Mouse (Mus musculus) CD4-positive helper T cell, adult 2 months (primary cell): ENCODE data around the gene Pde8a.

Experiments
- DNase-seq: peaks from one replicate; pipeline ENCODE4 v3.0.0-alpha.2; 2012; ENCODE audit warnings: low read depth, missing footprints, low spot score

Gene Pde8a

DNA sequence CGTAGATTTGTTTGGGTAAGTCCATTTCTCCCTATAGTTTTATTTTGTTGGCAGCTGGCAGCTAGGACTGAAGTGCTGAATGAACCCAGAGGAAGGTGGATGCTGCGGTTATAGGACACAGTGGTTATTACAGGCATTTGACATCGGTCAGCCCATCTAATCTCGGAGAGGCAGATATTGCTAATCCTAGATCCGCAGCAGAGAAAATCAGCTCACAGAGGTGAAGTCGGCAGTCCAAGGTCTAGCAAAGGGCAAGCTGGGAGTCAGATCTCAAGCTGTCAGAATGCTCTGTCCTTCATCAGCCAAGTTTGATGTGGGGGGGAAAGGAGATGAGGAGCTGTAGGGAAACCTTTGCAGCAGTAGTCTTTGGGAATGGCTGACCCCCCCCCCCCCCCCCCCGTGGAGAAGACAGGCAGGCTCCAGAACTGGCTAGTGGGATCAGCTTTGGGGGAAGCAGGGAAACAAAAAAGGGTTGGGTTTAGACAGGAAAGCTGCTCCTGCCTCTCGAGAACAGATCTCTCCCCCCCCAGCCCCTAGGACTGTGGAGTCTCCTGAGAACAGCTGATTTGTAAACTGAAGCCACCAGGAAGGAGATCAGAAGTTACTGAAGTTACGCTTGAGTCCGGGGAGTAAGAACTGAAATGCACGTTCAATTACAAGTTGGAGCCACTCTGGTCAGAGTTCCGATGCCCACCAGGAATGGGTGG is 3.3 kb upstream of the Pde8a start:
- DNase-seq = no peak

DNA sequence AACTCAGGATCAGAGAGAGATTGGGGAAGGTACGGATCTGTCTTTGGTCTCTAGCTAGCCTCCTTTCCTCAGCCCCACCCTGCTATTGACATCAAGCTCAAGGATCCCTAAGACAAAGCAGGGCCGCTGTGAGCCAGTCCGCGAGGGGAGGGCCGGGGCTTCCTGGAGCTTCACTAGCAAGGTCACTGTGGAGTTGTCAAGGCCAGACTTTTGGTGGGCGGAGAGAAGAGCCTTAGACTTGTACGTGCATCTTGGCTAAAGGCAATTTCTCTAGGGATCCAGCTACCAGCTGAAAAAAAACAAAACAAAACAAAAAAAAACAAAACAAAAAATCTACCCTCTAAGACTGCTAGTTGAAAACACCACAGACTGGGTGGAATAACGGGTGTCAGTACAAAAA is 1.6 kb upstream of the Pde8a start:
- DNase-seq = no peak

DNA sequence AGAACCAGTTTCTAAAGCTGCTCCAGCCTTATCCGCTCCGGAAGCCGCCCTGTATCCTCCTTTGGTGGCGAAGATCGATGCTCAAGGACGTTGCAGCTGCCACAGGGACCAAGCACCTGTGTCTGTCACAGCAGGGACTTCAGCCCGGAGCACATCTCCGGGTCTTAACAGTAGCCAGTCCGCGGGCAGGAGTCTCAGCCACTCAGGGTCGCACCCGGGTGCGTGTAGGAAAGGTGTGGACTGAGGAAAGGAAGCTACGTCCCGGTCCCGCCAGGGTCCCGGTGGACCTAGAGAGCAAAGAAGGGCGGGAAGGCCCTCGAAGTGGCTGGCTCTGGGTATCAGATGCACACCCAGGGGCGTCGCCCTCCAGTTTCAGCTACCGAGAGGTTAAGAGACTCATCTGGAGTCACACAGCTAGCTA is 1.1 kb upstream of the Pde8a start:
- DNase-seq = peak; percentile 77

GRCm38 (mm10) chr7:81212697-81213346 is 574 bp upstream of the Pde8a start:
- peak; percentile 92 for DNase-seq

DNA sequence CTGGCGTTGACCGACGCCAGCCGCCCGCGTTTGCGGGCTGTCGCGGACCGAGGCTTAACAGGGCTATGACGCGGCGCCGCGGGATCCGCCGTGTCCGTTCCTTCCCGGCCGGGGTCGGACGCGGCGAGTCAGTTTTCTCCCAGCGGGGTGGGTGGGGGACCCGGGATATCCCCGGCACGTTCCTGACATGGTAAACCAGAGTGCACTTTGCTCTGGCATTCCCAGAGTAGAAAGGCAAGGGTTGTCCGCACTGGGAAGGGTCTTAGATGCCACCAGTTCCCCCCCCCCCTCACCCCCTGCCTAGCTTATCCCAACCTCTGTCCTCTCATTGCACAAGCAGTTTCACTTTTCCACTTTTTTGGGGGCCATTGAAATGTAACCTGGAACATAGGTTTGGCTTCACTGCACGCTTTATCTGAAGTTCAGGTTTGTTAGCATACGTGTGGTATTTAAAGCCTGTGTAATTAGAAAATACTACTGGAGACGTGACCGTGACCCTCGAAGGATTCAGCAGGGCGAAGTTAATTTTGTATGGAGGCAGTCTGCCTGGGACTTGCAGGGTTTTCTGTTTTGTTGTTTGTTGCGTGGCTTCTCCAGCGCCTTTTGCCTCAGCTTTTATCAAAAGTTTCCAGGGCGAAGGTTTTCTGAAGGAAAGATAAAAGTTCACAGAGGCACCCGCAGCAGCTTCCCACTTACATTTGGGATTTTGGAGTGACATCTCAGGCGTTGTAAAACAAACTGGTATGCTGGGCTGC is 934 bp downstream of the Pde8a start:
- DNase-seq = no peak

DNA sequence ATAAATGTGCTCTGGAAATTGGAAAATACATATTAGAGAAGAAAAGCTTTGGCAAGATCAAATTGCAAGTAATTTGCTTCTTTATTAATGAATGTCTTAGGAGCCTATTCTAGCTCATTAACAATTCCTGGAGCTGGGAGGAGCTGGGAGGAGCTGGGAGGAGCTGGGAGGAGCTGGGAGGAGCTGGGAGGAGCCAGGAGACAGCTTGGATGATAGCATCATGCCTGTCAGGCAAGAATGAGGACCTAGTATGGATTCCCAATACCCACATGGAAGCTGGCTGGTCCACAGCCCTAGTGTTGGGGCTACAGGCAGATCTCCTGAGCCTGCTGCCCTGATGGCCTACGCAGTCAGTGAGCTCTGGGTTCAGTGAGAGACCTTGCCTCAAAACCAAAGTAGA is 2.6 kb downstream of the Pde8a start:
- DNase-seq = no peak

DNA sequence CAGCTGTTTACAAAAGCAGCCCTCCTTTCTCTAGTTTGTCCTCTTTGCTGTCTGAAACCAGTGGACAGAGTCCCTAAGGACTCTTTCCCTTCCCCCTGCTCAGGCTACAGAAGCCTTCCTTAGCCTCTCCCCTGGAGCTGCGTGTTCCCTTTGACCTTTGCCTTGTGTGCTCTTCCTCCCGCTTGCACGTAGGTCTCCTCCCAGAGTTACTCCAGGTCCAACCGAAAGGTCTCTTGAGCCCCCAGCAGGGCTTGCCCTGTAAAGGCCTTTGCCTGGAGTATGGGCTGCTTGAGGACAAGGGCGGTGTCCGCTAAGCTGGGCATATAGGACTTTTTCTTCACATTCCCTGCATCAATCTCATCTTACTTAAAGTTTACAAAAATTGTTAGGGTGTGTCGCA is 5.9 kb downstream of the Pde8a start:
- no peak for DNase-seq

GRCm38 (mm10) chr7:81220381-81220780 is 7.0 kb downstream of the Pde8a start:
- DNase-seq = no peak

DNA sequence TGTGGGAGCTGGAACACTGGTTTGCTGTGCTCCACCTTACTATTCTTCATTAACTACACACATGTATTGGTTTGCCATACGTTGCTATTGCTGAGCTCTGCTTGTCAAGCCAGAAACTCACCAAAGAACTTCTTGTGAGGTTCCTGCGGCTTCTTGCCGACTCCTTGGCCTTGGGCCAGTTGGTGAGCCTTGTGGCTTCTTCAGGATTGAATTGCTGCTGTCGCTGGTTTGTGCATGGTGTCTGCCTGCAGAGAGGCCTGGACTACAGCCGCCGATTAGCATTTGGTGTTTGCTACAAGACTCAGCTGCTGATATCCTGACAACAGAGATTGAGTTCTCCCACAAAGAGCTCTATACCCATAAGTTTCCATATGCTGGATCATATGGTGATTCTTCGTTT is 10.9 kb downstream of the Pde8a start:
- DNase-seq = no peak

- DNase-seq = no peak
Observed at GRCm38 (mm10) chr7:81230091-81230792, 16.8 kb downstream of the Pde8a start.

- no peak for DNase-seq
Observed at GRCm38 (mm10) chr7:81232674-81233073, 19.3 kb downstream of the Pde8a start.

- no peak for DNase-seq
Observed at GRCm38 (mm10) chr7:81235117-81235516, 21.7 kb downstream of the Pde8a start.

DNA sequence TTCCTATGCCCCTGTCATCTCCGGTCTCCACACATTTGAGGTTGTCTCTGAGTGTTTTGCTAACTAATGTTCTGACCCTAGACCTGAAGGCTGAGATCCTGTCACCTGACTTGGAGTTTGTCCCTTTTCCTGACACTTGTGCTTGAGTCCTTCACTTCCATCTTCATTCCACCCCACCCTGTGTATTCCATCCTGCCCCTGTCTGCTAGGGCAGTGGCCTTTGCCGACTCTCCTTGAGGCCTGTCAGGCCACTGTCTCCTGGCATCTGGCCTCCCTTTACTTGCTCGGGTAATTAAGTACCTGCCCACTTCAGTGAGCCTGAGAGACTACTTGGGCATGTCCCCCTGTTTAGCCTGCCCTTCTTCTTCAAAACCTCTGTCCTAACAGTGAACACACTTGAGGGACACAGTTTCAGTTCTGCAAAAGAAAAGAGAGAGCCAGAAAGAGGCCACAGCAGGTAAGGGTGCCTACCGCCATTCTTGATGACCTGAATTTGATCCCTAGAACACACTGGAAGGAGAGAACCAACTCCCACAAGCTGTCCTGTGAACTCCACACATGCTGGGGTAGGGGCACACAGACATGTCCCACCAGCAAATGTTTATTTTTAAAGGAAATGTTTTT is 22.3 kb downstream of the Pde8a start:
- DNase-seq = no peak

- no peak for DNase-seq
Observed at GRCm38 (mm10) chr7:81243361-81243760, 30.0 kb downstream of the Pde8a start.

GRCm38 (mm10) chr7:81249854-81250279 is 36.5 kb downstream of the Pde8a start:
- no peak for DNase-seq

- no peak for DNase-seq
Observed at GRCm38 (mm10) chr7:81250601-81251000, 37.2 kb downstream of the Pde8a start.

- DNase-seq = no peak
Observed at GRCm38 (mm10) chr7:81251521-81251920, 38.1 kb downstream of the Pde8a start.

GRCm38 (mm10) chr7:81253317-81253716 is 39.9 kb downstream of the Pde8a start:
- DNase-seq = no peak

GRCm38 (mm10) chr7:81254579-81254978 is 41.2 kb downstream of the Pde8a start:
- no peak for DNase-seq

- no peak for DNase-seq
Observed at GRCm38 (mm10) chr7:81255456-81255855, 42.1 kb downstream of the Pde8a start.

DNA sequence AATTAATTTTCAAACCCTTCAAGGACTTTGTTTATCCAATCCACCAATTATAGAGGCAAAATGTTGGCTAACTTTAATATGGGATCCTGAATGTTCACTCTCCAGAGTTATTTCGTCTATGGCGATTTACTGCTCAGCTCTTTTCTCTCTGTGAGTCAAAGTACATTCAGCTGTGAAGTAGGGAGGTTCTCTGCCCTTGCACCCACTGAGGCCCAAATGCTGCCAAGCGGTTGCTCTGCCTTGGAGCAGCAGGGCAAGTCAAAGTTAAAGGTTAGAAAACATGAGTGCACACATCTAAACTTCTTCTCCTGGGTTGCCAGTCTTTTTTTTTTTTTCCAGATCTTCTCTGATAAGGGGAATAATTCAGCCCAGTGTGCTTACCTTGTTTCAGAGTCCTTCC is 43.4 kb downstream of the Pde8a start:
- no peak for DNase-seq

DNA sequence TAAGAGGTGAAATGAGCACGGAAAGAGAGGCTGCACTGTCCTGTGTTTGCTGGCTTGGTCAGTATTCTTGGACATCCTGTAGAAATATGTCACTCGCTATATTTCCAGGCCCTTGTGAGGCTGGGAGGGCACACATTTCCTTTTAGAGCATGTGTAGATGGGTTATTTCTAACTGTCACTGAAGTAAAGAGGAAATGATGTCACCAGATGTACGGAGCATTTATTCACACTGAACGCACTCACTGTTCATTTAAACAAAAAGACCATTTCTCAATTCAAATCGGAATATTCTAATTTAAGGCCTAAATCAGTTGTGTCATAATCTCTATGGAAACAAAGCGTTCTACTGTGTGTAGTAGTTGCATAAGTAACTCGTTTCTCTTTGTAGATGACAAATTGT is 48.2 kb downstream of the Pde8a start:
- no peak for DNase-seq
